Mouse (Mus musculus): Measurements from ENCODE around the gene Tex36.

Tex36 gene

DNA sequence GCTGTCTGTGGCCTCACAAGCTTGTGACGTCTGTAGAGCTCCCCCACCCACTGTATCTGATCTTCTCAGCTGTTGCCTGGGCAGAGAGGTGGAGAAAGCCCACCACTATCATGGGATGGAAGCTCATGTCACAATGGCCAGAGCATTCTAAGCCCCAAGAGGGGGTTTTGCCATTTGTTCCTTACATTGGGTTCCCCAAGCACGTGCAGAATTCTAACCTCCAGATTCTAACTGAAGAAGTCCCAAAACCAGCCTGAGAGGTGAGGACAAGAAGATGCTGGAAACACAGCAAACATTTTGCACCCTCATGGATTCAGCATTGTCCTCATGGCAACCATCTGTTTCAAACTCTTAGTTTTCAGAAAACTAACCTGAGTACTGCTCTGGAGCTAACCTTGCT lies at the start of gene Tex36:
TSS of gene Tex36 (minus strand) at position 101 of the 400 bp plus-strand sequence.
- no peak for DNase-seq (ENCODE audit: low read depth, low spot score)

DNA sequence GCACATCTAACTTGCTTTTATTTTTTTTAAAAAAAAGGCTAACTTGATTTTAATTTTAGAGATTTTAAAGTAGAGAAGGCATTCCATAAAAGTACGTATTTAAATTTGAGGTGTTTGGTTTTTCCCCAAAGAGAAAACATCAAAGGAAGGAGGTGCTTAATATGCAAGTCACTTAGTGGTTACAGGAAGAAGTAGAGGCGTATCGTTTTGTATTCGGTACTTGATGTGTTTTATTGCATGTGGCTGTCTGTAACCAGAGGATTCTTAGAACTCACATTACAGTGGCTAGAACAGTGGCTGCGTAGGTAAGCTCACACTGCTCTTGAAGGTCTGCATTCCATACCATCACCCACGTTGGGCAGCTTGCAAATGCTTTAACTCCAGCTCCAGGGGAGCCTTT lies 43.8 kb upstream of the Tex36 start:
- DNase-seq (ENCODE audit: low read depth, low spot score) = no peak

DNA sequence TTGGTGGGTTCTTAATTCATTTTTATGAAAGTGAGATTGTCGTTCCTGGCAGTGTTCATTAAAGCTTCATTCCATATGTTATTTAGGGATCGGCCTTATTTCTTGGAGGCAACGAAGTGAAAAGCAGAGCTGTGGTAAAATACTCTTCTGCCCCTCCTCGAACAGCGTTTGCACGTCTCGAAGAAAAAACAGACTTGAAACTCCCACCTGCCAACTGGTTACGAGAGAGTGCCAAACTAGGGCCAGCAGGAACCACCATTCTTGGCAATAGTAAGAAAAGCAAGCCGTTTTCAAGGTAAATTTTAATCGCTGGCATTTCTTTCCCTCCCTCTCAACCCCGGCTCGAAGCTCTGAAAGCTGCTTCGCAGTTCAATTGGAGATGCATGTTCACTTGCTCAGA lies 36.9 kb upstream of the Tex36 start:
- DNase-seq (ENCODE audit: low read depth, low spot score) = no peak

DNA sequence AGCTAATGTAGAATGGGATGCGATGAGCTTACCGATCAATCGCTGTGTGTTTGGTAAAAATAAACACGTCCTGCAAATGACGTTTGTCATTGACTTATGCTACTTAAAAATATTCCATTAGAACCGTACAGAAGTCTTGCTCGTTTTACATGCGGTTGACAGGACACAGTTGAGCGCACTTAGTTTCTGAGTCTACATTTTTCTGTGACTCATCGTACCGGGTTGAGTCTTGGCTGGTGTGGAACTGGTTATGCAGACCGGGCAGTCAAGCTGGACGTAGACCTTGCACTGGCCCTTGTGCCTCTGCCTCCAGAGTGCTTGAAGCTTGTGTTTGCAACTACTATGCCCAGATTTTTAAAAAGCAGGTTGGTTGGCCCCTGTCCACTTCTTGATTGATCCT lies 36.3 kb upstream of the Tex36 start:
- DNase-seq (ENCODE audit: low read depth, low spot score) = no peak

DNA sequence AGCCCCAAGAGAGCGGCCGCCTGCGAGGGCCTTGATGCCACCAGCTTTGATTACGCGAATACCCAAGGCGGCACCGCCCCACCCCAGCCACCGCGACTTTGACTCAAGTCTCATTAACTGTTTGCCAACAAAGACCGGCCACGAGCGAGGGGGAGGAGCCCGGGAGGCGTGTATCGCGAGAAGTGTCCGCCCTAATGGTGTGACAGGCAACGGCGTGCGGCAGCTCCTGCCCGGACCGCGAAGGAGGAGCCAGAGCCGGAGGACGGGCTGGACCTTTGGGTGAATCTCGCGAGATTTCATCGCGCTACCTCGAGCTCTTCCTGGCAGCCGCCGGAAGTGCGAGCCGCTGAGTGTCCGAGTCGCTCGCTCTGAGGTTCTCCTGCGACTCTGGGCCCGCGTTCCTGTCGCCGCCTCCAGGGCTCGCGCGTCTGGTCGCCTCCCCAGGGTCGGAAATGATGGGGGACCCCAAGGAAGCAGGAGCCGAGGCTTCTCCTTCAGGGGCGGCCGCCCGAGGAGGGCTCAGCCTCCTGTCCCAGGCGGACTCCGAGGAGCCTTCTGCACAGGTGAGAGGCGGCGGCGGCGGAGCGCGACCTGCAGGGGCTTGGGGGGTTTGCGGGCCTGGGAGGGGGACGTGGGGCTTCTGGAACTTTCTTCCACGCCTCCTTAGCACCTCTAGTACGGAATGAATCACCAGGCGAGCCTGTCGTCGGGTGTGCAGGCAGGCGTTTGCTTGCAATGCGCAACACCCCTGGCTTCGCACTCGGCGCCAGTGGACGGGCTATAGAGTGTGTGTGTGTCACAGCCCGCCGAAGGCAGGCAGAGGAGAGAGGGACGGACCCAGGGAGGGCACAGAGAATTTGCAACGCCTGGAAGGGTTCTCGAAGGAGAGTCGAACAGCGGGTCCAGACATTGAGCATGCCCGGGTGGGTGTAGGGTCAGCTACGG lies 35.7 kb upstream of the Tex36 start, which contains the start of gene Edrf1:
TSS of gene Edrf1 (plus strand) at position 183 of the 945 bp plus-strand sequence.
- peak; percentile 94 for DNase-seq (ENCODE audit: low read depth, low spot score)

DNA sequence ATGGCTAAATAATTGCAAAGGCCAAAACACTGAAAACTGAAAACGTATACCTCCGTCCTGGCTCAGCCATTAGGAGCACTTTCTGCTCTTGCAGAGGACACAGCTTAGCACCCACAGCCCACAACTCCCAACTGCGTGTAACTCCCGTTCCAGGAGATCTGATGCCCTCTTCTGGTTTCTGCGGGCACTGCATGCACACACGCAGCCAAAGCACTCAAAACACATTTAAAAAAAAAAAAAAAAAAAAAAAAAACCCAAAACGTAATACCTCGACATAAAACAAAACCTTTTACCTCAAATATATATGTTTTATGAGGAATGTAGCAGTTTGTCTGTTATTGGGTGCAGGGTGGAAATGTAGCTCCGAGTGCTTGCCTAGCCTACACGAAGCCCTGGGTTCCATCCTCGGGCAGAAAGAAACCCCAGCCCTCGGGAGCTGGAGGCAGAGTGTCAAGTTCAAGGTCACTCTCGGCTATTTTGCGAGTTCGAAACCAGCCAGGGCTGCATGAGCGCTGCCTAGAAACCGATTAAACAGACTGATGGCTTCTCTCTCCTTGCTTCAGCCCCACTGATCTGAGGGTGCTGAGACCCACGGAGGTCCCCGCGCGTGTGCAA lies 34.9 kb upstream of the Tex36 start:
- peak; percentile 69 for DNase-seq (ENCODE audit: low read depth, low spot score)

DNA sequence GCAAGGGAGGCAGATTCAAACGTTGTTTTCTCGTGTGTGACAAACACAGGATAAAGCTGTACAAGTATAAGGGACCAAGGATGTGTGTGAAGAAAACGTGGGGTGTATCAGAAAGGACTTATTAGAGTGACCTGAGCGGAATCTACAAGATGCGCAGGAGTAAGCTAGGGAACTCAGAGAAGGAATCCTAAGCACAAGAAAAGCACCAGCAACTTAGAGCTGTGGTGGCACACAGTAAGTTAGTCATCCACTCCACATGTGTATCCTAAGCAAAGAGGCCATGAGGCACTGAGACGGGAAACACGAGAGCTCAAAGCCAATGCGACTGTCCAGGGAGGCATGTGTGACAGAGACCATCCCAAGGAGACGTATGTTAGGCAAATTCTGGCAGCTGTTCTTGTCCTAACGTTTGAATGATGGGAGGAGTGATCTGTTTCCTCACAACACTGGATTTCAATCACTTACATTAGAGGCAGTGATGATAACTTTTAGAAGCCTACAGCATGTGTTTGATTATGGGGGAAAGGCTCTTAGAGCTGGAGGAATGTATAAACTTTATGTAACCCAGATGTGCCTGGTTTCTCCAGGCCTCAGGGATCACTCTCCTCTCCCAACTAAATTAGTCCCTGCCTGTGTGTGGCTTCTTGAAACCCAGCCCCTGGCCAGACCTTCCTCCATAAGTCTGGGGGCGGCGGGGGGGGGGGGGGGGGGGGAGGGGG lies 33.1 kb upstream of the Tex36 start:
- DNase-seq (ENCODE audit: low read depth, low spot score) = no peak

DNA sequence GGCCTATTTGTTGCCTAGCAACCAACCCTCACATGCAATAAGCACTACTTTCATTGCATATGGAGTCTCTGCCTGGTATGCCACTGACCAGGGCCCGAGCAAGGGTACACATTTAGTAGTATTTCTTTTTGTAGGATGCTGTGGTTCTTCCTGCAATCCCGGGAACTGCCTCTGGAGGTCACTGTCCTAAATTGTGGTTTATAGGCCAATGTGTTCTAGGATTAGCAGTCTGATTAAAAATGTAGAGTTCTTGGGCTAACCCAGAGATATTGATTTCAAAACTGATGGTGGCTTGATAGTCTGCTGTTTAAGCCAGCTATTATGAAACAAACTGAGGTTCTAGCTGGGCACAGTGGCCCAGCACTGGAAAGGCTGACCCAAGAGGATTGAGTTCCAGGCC lies 30.5 kb upstream of the Tex36 start:
- no peak for DNase-seq (ENCODE audit: low read depth, low spot score)

DNA sequence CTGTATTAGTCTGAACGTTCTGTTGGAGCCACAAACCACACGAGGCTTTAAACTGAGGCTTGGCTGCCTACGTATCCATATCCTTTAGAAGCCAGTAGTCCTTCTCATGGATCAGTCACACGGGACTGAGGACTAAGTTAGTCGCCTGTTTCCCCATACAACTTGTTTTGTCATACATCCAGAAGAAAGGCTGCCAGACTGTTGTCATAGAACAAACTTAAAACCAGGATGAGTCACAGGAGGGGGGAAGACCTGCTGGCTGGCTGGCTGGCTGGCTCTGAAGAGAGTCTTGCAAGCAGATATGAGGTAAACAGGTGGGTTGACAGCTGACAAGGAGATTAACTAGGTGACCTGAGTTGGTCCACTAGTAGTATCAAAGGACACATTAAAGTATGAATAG lies 28.9 kb upstream of the Tex36 start:
- no peak for DNase-seq (ENCODE audit: low read depth, low spot score)

DNA sequence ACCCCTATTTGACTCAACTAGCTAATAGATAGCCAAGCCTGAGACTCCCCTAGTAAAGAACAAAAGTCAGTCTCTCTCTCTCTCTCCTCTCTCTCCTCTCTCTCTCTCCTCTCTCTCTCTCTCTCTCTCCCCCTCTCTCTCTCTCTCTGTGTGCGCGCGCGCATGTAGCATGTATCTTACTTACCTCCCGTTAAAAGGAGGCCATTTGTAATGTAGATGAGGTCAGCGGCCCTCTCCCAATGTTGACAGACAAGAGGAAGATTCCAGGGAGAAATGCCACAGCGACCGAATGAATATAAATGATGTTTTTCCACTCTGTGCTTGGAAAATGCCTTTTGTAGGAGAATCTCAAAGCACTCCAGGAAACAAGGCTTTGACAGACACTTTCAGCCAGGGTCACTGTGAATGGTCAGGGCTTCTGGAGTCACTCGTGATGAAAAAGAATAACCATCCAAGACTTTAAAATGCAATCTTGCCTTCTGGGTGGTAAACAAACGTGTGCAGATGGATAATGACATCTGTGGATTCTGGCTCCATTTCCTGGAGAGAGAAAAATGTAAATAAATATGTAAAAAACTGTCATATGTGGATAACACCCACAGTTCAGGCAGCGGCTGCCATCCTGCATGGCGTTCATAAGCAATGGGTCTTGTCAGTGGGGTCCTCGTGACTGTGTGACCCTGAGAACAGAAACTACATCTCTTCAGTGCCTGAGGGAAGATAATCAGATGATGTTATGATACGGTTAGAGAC lies 25.4 kb upstream of the Tex36 start:
- DNase-seq (ENCODE audit: low read depth, low spot score) = no peak

DNA sequence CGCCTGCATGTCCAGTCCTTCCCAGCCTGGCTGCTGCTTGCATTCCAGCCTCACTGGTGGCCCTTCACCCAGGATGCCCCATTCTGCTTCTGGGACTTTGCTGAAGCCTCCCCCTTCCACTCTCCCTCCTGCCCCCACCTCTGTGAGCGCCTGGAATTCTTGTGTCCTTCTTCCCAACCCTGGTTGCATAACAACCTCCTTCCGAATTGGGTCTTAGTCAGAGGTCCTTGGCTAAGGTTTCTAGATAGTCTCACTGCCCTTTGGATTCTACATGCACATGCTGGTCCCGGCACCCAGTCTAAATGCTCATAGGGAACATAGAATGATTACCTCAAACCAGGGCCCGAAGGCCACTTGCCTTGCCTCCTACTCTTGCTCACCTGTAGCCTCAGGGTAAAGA lies 21.3 kb upstream of the Tex36 start:
- DNase-seq (ENCODE audit: low read depth, low spot score) = no peak

DNA sequence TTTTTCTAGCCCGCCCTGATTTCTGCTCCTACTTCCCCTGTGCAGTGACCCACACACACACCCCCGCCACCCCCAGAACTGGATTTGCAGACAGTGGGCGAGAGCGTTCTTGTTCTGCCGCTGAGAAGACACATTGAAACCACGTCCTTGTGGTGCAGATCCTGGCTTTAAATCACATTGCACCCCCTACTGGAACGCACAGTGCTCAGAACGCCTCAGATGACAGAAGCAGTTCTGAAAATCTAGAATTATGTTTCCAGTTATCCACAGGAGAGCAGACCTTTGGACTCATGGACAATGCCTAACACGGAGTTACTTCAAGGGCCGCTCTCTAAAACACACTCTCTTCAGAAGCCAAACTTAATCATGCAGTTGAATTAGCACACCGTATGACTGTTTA lies 18.8 kb upstream of the Tex36 start:
- DNase-seq (ENCODE audit: low read depth, low spot score) = no peak

DNA sequence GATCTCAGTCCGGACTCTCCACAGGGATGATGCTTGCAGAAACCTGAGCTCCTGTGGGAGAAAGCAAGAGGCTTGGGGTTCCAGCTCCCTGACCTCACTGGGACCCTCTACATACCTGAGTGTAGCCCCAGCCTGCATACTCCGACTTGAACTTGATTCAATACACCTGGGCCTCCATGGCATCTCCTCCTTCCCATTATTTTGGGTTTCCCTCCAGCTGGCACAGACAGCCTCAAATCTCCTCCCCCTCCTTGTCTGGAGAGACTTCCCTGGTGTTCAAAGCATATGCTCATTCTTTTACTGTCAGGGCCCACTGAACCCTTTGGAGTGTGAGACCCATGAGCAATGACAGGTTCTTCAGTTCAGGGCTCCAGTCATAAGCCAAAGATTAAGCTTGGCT lies 11.0 kb upstream of the Tex36 start:
- no peak for DNase-seq (ENCODE audit: low read depth, low spot score)

DNA sequence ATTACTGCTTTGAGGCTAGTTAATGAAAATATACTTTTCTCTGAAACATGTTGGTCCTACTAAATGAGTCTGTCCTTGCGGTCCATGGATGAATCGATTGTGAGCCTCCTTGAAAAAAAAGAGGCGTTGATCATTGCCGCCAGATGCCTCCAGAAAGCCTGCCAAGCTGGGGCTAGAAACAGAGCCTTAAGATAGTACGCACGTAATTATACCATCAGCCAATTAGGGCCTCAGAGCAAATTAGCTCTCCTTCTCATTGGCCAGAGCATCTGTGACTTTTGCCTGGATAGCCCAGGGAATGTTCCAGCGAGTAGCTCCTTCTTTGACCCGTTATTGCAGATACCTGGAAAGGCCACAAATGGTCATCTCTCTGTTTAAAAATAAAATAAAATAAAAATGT lies 7.6 kb upstream of the Tex36 start:
- DNase-seq (ENCODE audit: low read depth, low spot score) = no peak

DNA sequence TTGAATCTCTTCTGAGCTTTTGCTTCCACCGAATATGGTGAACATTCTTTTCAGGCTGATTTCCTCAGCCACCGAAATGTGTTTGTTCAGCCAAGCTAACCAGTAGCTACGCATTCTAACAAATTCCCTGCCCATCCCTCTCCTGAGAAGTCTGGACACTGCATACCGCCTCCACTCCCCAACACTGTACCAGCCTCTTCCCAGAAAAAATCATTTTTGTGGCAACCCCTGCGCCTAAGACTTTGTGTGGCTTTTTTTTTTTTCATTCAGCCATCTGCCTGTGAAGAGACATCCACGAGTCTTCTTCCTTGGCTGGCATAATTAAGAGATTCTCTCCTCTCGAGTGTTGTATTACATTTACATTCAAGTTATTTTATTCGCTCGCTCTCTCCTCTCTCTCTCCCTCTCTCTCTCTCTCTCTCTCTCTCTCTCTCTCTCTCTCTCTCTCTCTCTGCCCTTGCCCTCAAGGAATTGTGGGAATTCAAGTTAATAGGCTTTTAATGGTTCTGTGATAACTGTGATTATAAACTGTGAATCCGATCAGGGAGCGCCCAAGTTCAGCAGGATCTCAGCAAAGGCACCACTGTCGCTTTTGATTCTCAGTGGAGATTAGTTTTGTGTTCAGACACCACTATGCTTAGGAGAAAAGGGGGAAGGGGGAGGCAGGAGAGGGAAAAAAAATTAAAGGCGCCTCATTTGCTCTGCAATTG lies 6.8 kb upstream of the Tex36 start:
- DNase-seq (ENCODE audit: low read depth, low spot score) = no peak

DNA sequence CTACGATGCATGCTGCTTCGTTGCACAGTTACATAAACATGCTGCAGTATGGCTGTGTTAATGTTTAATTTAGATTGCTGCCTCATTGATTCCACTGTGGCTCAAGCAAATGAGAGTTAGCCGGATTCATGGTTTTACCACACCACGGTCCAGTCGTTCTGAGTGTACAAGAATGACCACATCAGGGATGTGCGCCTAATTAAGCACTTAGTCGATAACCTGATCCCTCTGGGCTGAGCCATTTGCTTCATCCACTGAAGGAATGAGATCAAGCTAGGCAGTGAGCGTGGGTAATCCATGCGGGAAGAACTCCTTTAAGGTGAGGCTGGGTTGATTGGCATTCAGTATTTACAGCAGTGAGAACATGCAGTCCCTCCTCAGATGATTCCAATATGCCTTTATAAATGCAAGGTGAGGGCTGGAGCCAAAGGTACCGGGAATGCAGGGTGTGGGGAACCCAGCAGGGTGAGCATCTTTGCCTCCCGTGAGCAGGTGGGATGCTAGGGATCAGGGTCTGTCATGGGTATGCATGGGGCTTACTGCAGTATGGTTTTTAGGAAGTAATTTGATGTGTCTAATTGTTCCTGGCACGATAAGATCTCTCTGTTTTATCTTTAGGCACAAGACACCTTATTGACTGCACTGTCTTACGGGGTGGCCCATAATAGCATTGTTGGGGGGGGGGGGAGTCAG lies 6.1 kb upstream of the Tex36 start:
- no peak for DNase-seq (ENCODE audit: low read depth, low spot score)

DNA sequence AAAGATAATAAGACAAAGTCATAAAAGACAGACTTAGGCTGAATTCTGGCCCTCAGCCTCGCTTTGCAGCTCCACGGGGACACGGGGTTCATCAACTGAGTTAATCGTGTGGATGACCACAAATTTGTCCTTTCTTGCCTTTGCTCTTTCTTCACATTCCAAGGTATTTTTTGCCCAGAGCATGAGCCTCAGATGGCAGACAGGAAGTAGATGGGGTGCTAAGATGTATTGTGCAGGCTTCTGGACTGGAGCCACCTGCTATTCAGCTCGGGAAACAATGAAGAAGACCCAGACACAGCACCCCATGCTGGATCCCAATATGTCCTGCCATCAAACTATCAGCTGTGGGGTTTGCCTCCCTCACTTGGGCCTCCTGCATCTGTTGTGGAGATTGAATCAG lies 5.4 kb upstream of the Tex36 start:
- no peak for DNase-seq (ENCODE audit: low read depth, low spot score)

DNA sequence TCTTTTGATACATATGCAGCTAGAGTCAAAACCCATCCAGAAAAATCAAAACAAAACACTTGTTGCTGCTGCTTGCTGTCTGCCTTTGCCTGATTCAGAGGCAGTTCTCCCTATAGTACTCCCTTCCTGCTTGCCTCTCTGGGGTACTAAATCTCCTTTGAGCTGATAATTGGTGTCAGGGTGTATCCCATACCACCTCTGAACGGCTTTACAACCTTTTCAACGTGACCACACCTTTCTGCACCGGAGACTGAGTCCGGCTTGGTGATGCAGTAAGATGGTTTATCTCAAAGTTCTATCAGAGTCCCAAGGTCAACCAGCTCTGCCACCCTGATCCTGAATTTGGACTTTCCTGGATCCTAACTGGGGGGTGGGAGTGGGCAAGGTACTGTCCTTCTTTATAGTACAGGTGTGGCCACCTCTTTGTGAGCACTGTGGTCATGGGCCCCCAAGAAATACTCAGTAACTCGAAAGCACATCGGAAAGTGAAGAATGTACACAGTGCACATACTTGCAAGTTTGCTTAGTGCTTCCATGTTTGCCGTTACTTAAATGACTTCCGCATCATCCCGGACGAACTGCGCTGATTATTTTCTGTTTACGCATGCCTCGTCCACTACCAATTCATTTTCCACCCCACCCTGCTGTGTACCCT lies 2.6 kb upstream of the Tex36 start:
- DNase-seq (ENCODE audit: low read depth, low spot score) = no peak

DNA sequence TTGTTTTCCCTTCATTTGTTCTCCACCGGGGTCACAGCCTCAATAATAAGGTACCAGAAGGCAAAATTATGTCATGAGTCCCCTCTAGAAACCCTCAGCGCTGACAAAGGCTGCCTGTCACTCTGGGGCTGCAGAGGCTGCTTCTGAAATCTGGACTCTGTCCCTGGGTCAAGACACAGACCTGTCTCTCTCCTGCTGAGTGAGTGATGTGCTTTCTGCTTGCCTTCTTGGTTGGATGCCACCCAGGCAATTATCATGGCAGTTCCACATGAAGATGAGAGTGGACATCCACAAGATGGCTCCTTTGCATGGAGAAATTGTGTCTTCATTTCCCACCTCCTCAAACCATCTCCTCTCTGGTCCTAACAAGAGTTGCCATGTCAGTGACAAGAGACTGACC lies 1.2 kb upstream of the Tex36 start:
- DNase-seq (ENCODE audit: low read depth, low spot score) = no peak

DNA sequence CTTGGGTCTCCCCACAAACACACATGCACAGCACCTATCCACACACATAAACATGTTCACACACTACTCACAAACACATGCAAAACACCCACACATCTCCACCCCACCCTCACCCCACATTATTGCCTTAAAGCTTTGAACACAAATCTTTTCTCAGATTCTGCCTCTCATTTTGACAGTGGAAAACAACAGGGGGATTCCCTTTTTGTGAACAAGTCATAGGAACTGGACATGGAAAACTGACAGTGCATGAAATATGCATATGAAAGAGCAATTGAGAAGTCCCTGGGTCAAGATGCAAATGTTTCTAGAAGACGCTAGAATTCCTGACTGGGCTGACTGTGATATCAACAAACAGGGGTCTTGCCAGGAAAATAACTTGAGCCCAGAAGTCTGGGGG lies 1.4 kb downstream of the Tex36 start:
- no peak for DNase-seq (ENCODE audit: low read depth, low spot score)
